Mouse (Mus musculus): ENCODE measurements at regions not wholly inside any gene's neighbourhood (a gene's known extent, or its start where the extent isn't known, plus 50 kb on each side); places are given as distances from the start of the nearest gene placed in this dataset.

- no peak for DNase-seq (ENCODE audit: low spot score)
Observed at GRCm38 (mm10) chr5:51144842-51145241, 422.7 kb downstream of the Ppargc1a start.

GRCm38 (mm10) chr5:51125091-51125490, 442.4 kb downstream of the Ppargc1a start:
- DNase-seq (ENCODE audit: low spot score): no peak

- no peak for DNase-seq (ENCODE audit: low spot score)
Observed at GRCm38 (mm10) chr5:51110006-51110405, 457.5 kb downstream of the Ppargc1a start.

GRCm38 (mm10) chr5:51108737-51109136, 458.8 kb downstream of the Ppargc1a start:
- no peak for DNase-seq (ENCODE audit: low spot score)

- DNase-seq (ENCODE audit: low spot score): no peak
Observed at GRCm38 (mm10) chr5:51108181-51108580, 459.3 kb downstream of the Ppargc1a start.

GRCm38 (mm10) chr5:51099902-51100301, 467.6 kb downstream of the Ppargc1a start:
- no peak for DNase-seq (ENCODE audit: low spot score)

GRCm38 (mm10) chr5:51072674-51073468, 494.7 kb downstream of the Ppargc1a start:
- no peak for DNase-seq (ENCODE audit: low spot score)

GRCm38 (mm10) chr5:51072146-51072545, 495.4 kb downstream of the Ppargc1a start:
- DNase-seq (ENCODE audit: low spot score): no peak

- DNase-seq (ENCODE audit: low spot score): no peak
Observed at GRCm38 (mm10) chr5:51069668-51070067, 497.9 kb downstream of the Ppargc1a start.

GRCm38 (mm10) chr5:51045872-51046271, 521.7 kb downstream of the Ppargc1a start:
- no peak for DNase-seq (ENCODE audit: low spot score)

GRCm38 (mm10) chr5:51041541-51042217, 525.8 kb downstream of the Ppargc1a start:
- DNase-seq (ENCODE audit: low spot score): no peak

- no peak for DNase-seq (ENCODE audit: low spot score)
Observed at GRCm38 (mm10) chr5:51040926-51041325, 526.6 kb downstream of the Ppargc1a start.

GRCm38 (mm10) chr5:51040463-51040862, 527.1 kb downstream of the Ppargc1a start:
- DNase-seq (ENCODE audit: low spot score): no peak

GRCm38 (mm10) chr5:51039713-51040178, 527.8 kb downstream of the Ppargc1a start:
- peak; percentile 26 for DNase-seq (ENCODE audit: low spot score)

- no peak for DNase-seq (ENCODE audit: low spot score)
Observed at GRCm38 (mm10) chr5:51036450-51036990, 531.0 kb downstream of the Ppargc1a start.

GRCm38 (mm10) chr5:51028966-51029365, 538.6 kb downstream of the Ppargc1a start:
- DNase-seq (ENCODE audit: low spot score): no peak

GRCm38 (mm10) chr5:50990822-50991537, 576.5 kb downstream of the Ppargc1a start:
- no peak for DNase-seq (ENCODE audit: low spot score)
